Mouse (Mus musculus): ENCODE measurements around the gene Lrrc28. TPM values are rescaled to one million over a fixed set of nuclear protein-coding genes. Genes with fewer than 3 reads are reported as not detected.
A peak's percentile ranks its signal among the peaks of the same experiment; 100 is the strongest.

Lrrc28 gene
- total and polyA plus RNA-seq, 2 experiments from 2014 or later, result 25.8 to 61.4 TPM

- no peak overlapping the region for H3K4me2 ChIP-seq (ENCODE audit: low read depth, low read length, poor library complexity, severe bottlenecking)
- no peak overlapping the region for H3K4me3 ChIP-seq (ENCODE audit: low read depth, low read length)
- WGBS, result 20% methylated on average over 6 of the region's 6 CpGs
- peak; percentile 73 for TF ChIP-seq CTCF (IDR thresholded peaks at IDR 0.05)
- no peak overlapping the region for H3K27ac ChIP-seq (ENCODE audit: low read depth, low read length)
- no peaks in the 10 kb centered on the region for H3K4me1 ChIP-seq (ENCODE audit: insufficient read depth, low read length)
- H3K9ac ChIP-seq (replicated peaks; ENCODE audit: low read length, poor library complexity, severe bottlenecking), result no peak overlapping the region
- no peaks in the 10 kb centered on the region for H3K36me3 ChIP-seq (ENCODE audit: insufficient read depth, low read length)
- H3K9me3 ChIP-seq (ENCODE audit: low read length), result no peaks in the 10 kb centered on the region
- DNase-seq (ENCODE audit: low spot score) (peak; percentile 95), ATAC-seq (ENCODE audit: low FRiP score) (peak; percentile 81)
- H3K27me3 ChIP-seq (ENCODE audit: insufficient read depth, low read length), result no peaks in the 10 kb centered on the region
Observed at GRCm38 (mm10) chr7:67549073-67549561, 96.0 kb downstream of the Lrrc28 start.

- no peak for TF ChIP-seq CTCF (IDR thresholded peaks at IDR 0.05)
- Histone ChIP-seq H3K27me3 (ENCODE audit: insufficient read depth, low read length) (no peaks in the 10 kb centered on the region), H3K4me3 (ENCODE audit: low read depth, low read length) (no peak overlapping the region), H3K9me3 (ENCODE audit: low read length) (no peaks in the 10 kb centered on the region), H3K4me2 (ENCODE audit: low read depth, low read length, poor library complexity, severe bottlenecking) (no peak overlapping the region), H3K36me3 (ENCODE audit: insufficient read depth, low read length) (no peaks in the 10 kb centered on the region), H3K27ac (ENCODE audit: low read depth, low read length) (no peak overlapping the region), H3K9ac (replicated peaks; ENCODE audit: low read length, poor library complexity, severe bottlenecking) (no peak overlapping the region), H3K4me1 (ENCODE audit: insufficient read depth, low read length) (no peaks in the 10 kb centered on the region)
- DNase-seq (ENCODE audit: low spot score) (no peak), ATAC-seq (ENCODE audit: low FRiP score) (peak; percentile 31; the same call in 1 of the 2 replicates)
- WGBS, result 70% methylated on average over 6 of the region's 6 CpGs
Observed at GRCm38 (mm10) chr7:67548599-67549041, 96.4 kb downstream of the Lrrc28 start.

GRCm38 (mm10) chr7:67546282-67546681 lies 98.8 kb downstream of the Lrrc28 start:
- no peaks in the 10 kb centered on the region for H3K36me3 ChIP-seq (ENCODE audit: insufficient read depth, low read length)
- no peak for TF ChIP-seq CTCF (IDR thresholded peaks at IDR 0.05)
- no peaks in the 10 kb centered on the region for H3K4me1 ChIP-seq (ENCODE audit: insufficient read depth, low read length)
- no peaks in the 10 kb centered on the region for H3K27me3 ChIP-seq (ENCODE audit: insufficient read depth, low read length)
- H3K9me3 ChIP-seq (ENCODE audit: low read length), result no peaks in the 10 kb centered on the region
- H3K9ac ChIP-seq (replicated peaks; ENCODE audit: low read length, poor library complexity, severe bottlenecking), result no peak overlapping the region
- WGBS, result 92% methylated on average over 5 of the region's 5 CpGs
- H3K27ac ChIP-seq (ENCODE audit: low read depth, low read length), result no peak overlapping the region
- H3K4me2 ChIP-seq (ENCODE audit: low read depth, low read length, poor library complexity, severe bottlenecking), result no peak overlapping the region
- no peak overlapping the region for H3K4me3 ChIP-seq (ENCODE audit: low read depth, low read length)
- ATAC-seq (ENCODE audit: low FRiP score) (no peak), DNase-seq (ENCODE audit: low spot score) (no peak)

GRCm38 (mm10) chr7:67544586-67544985 lies 100.5 kb downstream of the Lrrc28 start:
- no peaks in the 10 kb centered on the region for H3K9me3 ChIP-seq (ENCODE audit: low read length)
- H3K27me3 ChIP-seq (ENCODE audit: insufficient read depth, low read length), result no peaks in the 10 kb centered on the region
- H3K36me3 ChIP-seq (ENCODE audit: insufficient read depth, low read length), result no peaks in the 10 kb centered on the region
- H3K9ac ChIP-seq (replicated peaks; ENCODE audit: low read length, poor library complexity, severe bottlenecking), result no peak overlapping the region
- TF ChIP-seq CTCF (IDR thresholded peaks at IDR 0.05), result no peak
- no peak for DNase-seq (ENCODE audit: low spot score)
- H3K27ac ChIP-seq (ENCODE audit: low read depth, low read length), result no peak overlapping the region
- no peaks in the 10 kb centered on the region for H3K4me1 ChIP-seq (ENCODE audit: insufficient read depth, low read length)
- no peak overlapping the region for H3K4me2 ChIP-seq (ENCODE audit: low read depth, low read length, poor library complexity, severe bottlenecking)
- H3K4me3 ChIP-seq (ENCODE audit: low read depth, low read length), result no peak overlapping the region
- no peak for ATAC-seq (ENCODE audit: low FRiP score)

GRCm38 (mm10) chr7:67543641-67544040 lies 101.4 kb downstream of the Lrrc28 start:
- no peak overlapping the region for H3K27ac ChIP-seq (ENCODE audit: low read depth, low read length)
- no peaks in the 10 kb centered on the region for H3K27me3 ChIP-seq (ENCODE audit: insufficient read depth, low read length)
- DNase-seq (ENCODE audit: low spot score) (no peak), ATAC-seq (ENCODE audit: low FRiP score) (no peak)
- no peaks in the 10 kb centered on the region for H3K9me3 ChIP-seq (ENCODE audit: low read length)
- TF ChIP-seq CTCF (IDR thresholded peaks at IDR 0.05), result no peak
- no peaks in the 10 kb centered on the region for H3K36me3 ChIP-seq (ENCODE audit: insufficient read depth, low read length)
- WGBS, result 59% methylated on average over 6 of the region's 6 CpGs
- H3K4me3 ChIP-seq (ENCODE audit: low read depth, low read length), result no peak overlapping the region
- H3K9ac ChIP-seq (replicated peaks; ENCODE audit: low read length, poor library complexity, severe bottlenecking), result no peak overlapping the region
- no peak overlapping the region for H3K4me2 ChIP-seq (ENCODE audit: low read depth, low read length, poor library complexity, severe bottlenecking)
- peaks cover under 1% of the 10 kb centered on the region; the same call in 1 of the 2 replicates for H3K4me1 ChIP-seq (ENCODE audit: insufficient read depth, low read length)

- Histone ChIP-seq H3K36me3 (ENCODE audit: insufficient read depth, low read length) (no peaks in the 10 kb centered on the region), H3K27me3 (ENCODE audit: insufficient read depth, low read length) (no peaks in the 10 kb centered on the region), H3K9me3 (ENCODE audit: low read length) (no peaks in the 10 kb centered on the region), H3K4me3 (ENCODE audit: low read depth, low read length) (no peak overlapping the region), H3K4me2 (ENCODE audit: low read depth, low read length, poor library complexity, severe bottlenecking) (no peak overlapping the region), H3K27ac (ENCODE audit: low read depth, low read length) (no peak overlapping the region), H3K9ac (replicated peaks; ENCODE audit: low read length, poor library complexity, severe bottlenecking) (no peak overlapping the region), H3K4me1 (ENCODE audit: insufficient read depth, low read length) (peaks cover 5% of the 10 kb centered on the region; the same call in 1 of the 2 replicates)
- WGBS, result 79% methylated on average over 11 of the region's 11 CpGs
- TF ChIP-seq CTCF (IDR thresholded peaks at IDR 0.05), result no peak
- ATAC-seq (ENCODE audit: low FRiP score) (no peak), DNase-seq (ENCODE audit: low spot score) (no peak)
Observed at GRCm38 (mm10) chr7:67536588-67537372, 108.3 kb downstream of the Lrrc28 start.
